Mouse (Mus musculus) limb, embryonic 14.5 days (tissue): ENCODE data around the gene Nceh1. TPM values are rescaled to one million over a fixed set of nuclear protein-coding genes. Genes with fewer than 3 reads are reported as not detected.

Source experiments
- ATAC-seq: fragments of 200-750 bp; cut with Nextera tagmentation; 2 replicates; pipeline ENCODE4 v1.8.0; 2017; ENCODE audit warnings: low read depth, moderate number of reproducible peaks, moderate TSS enrichment; ENCODE audit not compliant: low FRiP score
- DNase-seq: peaks from one replicate; pipeline ENCODE4 v3.0.0-alpha.2; 2015; ENCODE audit warnings: low spot score
- H3K27ac ChIP-seq: fragments of 300-500 bp; sonication (generic); replicated peaks from 2 replicates; pipeline ENCODE4 v1.5.1; 2014; ENCODE audit warnings: low read depth, mild to moderate bottlenecking, low read length, moderate library complexity, mixed read lengths
- H3K27me3 ChIP-seq: fragments of 300-500 bp; sonication (generic); 2 replicates; pipeline ENCODE4 v1.6.1; 2014; ENCODE audit warnings: low read length, mixed read lengths; ENCODE audit not compliant: control insufficient read depth, insufficient read depth
- H3K36me3 ChIP-seq: fragments of 300-500 bp; sonication (generic); 2 replicates; pipeline ENCODE4 v1.6.1; 2014; ENCODE audit warnings: mild to moderate bottlenecking, low read length, moderate library complexity, mixed read lengths; ENCODE audit not compliant: control insufficient read depth, insufficient read depth
- H3K4me1 ChIP-seq: fragments of 300-500 bp; sonication (generic); 2 replicates; pipeline ENCODE4 v1.6.1; 2014; ENCODE audit warnings: antibody characterized with exemption, low read length, mixed read lengths; ENCODE audit not compliant: control insufficient read depth, insufficient read depth
- H3K4me2 ChIP-seq: fragments of 300-500 bp; sonication (generic); replicated peaks from 2 replicates; pipeline ENCODE4 v1.6.1; 2014; ENCODE audit warnings: low read depth, mild to moderate bottlenecking, low read length, moderate library complexity; ENCODE audit not compliant: severe bottlenecking
- H3K4me3 ChIP-seq: fragments of 300-500 bp; sonication (generic); replicated peaks from 2 replicates; pipeline ENCODE4 v1.5.1; 2014; ENCODE audit warnings: low read length
- H3K9ac ChIP-seq: fragments of 300-500 bp; sonication (generic); 2 replicates; pipeline ENCODE4 v1.6.1; 2014; ENCODE audit warnings: mild to moderate bottlenecking, low read depth, low read length, moderate library complexity; ENCODE audit not compliant: severe bottlenecking
- H3K9me3 ChIP-seq: fragments of 300-500 bp; sonication (generic); 2 replicates; pipeline ENCODE4 v1.6.1; 2016; ENCODE audit warnings: low read length; ENCODE audit not compliant: control insufficient read depth
- POLR2A ChIP-seq: fragments of 200-500 bp; IDR thresholded peaks from 2 replicates; pipeline ENCODE4 v1.8.0; 2012; ENCODE audit warnings: inconsistent platforms, mild to moderate bottlenecking, moderate library complexity, borderline replicate concordance; ENCODE audit not compliant: insufficient read depth, insufficient read length; ENCODE audit errors: extremely low read depth
- WGBS: fragments of 180-500 bp; shearing (Covaris S2); extraction: QIAGEN DNeasy Blood & Tissue Kit; methylation state at CpG from one replicate; pipeline ENCODE4 v1.1.7; 2014; 5-methylcytosine and 5-hydroxymethylcytosine counted together
- polyA plus RNA-seq, 2 experiments: library from polyadenylated mRNA; depleted of rRNA in 1 of 2; stranded (reverse) in 1 of 2; unstranded in 1 of 2; fragments of >200 nt; fragmentation: Nextera tagmentation in 1 of 2; extraction: Ambion mirVana in 1 of 2; gene quantifications; 2 replicates each; pipeline versions ENCODE4 v1.2.1 to v1.2.3; 2012 to 2014

Nceh1 gene
- polyA plus RNA-seq, 2 experiments = 1.4 to 2.8 TPM

DNA sequence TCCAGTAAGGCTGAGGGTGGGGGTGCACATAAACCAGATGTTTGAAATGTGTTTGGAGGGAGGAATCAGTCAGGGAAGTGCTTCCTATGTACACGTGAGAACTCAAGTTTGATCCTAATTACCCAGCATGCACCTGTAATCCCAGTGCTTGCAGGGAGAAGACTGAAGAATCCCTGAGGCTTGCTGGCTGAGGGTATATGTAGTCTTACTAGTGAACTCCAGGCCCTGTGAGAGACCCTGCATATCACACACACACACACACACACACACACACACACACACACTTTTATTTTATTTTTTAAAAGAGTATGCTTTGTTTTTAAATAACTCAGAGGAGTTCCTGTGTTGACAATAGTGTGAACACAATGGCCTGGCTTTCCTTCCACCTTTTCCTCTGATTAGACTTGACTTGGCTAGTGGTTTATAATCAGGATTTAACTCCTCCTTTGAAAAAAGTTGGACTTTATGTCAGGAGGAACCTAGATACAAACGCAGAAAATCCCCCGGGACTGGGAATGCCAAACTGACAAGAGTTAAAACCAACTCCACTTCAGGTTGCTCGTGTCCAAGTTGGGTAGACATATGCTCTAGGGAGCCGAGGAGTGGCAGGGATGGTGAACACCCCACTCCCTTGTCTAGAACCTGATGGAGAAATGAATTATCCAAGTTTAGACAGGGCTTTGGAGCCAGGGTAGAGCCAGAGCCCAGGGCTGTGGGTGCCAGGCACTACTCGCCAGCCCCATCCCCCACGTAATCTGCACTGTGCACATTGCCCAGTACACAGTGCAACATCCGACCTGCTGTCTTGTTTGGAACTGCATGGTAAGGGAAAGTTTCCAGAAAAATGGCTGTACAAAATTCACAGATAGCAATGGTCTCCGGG, 138.1 kb downstream of the Nceh1 start:
- no peak for DNase-seq
- no peak overlapping the region for H3K4me2 ChIP-seq
- H3K36me3 ChIP-seq = no peaks in the 10 kb centered on the region
- no peak overlapping the region for H3K9ac ChIP-seq
- H3K27me3 ChIP-seq = no peaks in the 10 kb centered on the region
- H3K4me3 ChIP-seq = no peak overlapping the region
- peaks cover 14% of the 10 kb centered on the region; the same call in 1 of the 2 replicates for H3K4me1 ChIP-seq
- no peak for ATAC-seq
- WGBS = 77% methylated on average over 9 of the region's 9 CpGs
- TF ChIP-seq POLR2A = no peak
- H3K9me3 ChIP-seq = no peaks in the 10 kb centered on the region
- H3K27ac ChIP-seq = no peak overlapping the region

DNA sequence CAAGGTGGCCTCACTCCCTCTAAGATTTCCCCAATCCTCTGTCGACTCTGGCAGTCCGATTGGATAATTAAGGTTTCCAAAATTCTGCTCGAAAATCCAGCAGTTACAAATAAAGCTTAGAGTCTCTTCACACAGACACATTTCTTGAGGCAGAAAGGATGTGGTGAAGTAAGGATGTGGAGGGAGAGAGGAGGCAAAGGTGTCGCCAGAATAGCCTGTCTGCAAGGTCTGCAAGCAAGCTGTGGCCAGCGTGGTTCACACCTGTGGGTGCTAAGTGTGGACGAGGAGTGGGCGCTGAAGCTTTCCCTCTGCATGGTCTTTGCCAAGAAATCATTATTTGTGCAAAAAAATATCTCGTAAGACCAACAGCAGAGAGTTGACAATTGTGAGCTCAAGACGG, 139.8 kb downstream of the Nceh1 start:
- Histone ChIP-seq H3K4me3 (no peak overlapping the region), H3K4me2 (no peak overlapping the region), H3K9me3 (no peaks in the 10 kb centered on the region), H3K27me3 (no peaks in the 10 kb centered on the region), H3K27ac (no peak overlapping the region), H3K4me1 (peaks cover 4% of the 10 kb centered on the region; the same call in 1 of the 2 replicates), H3K9ac (no peak overlapping the region), H3K36me3 (no peaks in the 10 kb centered on the region)
- TF ChIP-seq POLR2A = no peak
- DNase-seq (no peak), ATAC-seq (no peak)
- WGBS = 78% methylated on average over 9 of the region's 9 CpGs

DNA sequence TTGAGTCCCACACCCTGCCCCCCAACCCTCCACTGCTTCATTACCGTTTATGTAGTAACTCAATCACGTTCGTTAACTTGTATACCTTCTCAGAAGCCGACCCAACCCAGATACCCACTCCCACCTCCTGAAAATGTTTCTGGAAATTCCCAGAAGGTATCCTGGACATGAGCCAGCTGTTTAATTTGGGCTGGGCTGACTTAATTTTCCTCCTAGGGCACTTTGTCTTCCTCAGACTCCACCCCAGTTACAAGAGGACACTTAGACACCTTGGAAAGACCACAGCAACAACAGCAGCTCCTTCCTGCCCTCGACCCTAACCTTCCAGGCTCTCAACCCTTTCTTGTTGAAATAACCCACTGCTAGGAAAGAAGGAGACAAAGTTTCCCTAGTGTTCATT, 140.8 kb downstream of the Nceh1 start:
- H3K4me1 ChIP-seq = peaks cover 4% of the 10 kb centered on the region; the same call in 1 of the 2 replicates
- DNase-seq = no peak
- no peaks in the 10 kb centered on the region for H3K36me3 ChIP-seq
- 26% methylated on average over 5 of the region's 5 CpGs for WGBS
- no peak overlapping the region for H3K9ac ChIP-seq
- TF ChIP-seq POLR2A = no peak
- no peak for ATAC-seq
- H3K4me3 ChIP-seq = no peak overlapping the region
- no peak overlapping the region for H3K4me2 ChIP-seq
- H3K27ac ChIP-seq = no peak overlapping the region
- H3K27me3 ChIP-seq = no peaks in the 10 kb centered on the region
- H3K9me3 ChIP-seq = no peaks in the 10 kb centered on the region

DNA sequence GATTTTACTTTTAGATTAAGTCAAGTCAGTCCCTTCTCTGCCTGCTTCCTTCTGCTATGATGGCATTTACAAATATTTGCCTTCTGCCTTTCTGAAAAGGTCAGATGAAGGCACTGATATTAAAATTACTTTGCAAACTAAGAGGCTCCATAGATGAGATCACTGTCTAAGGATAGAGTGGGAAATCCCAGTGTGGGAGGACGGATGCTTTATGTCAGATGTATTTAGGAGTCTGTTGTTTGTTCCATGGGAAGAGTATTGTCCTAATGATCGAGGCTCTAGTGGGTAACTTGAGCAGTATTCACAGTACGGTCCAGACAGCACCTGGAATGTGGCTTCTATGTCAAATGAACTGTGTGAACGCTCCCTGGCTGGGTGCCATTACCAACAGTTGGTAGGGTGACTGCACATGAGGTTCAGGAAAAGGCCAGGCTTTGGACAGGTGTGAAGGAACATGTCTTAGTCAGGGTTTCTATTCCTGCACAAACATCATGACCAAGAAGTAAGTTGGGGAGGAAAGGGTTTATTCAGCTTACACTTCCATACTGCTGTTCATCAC, 143.9 kb downstream of the Nceh1 start:
- H3K9me3 ChIP-seq = no peaks in the 10 kb centered on the region
- WGBS = 64% methylated on average over 4 of the region's 4 CpGs
- H3K27me3 ChIP-seq = no peaks in the 10 kb centered on the region
- no peak overlapping the region for H3K27ac ChIP-seq
- peaks cover 4% of the 10 kb centered on the region; the same call in 1 of the 2 replicates for H3K4me1 ChIP-seq
- H3K9ac ChIP-seq = no peak overlapping the region
- H3K4me2 ChIP-seq = no peak overlapping the region
- H3K36me3 ChIP-seq = no peaks in the 10 kb centered on the region
- no peak for TF ChIP-seq POLR2A
- ATAC-seq (no peak), DNase-seq (peak; percentile 18)
- H3K4me3 ChIP-seq = no peak overlapping the region

DNA sequence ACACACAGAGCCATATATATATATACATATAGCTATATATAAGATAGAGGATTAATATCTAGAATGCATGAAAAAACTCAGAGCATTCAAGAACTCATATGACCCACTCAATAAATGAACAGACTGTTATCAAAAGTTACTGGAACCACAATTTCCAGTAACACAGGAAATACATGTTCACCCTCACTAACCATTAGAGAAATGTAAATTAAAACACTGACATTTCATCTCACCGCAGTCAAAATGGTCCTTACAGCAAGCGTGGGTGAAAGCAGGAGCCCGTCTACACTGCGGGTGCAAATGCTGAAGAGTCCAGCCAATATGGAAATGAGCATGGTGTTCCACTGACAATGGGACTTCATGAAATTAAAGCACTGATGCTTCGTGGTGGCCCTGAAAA, 147.9 kb downstream of the Nceh1 start:
- Histone ChIP-seq H3K27ac (no peak overlapping the region), H3K4me1 (no peaks in the 10 kb centered on the region), H3K9me3 (no peaks in the 10 kb centered on the region), H3K27me3 (no peaks in the 10 kb centered on the region), H3K4me3 (no peak overlapping the region), H3K4me2 (no peak overlapping the region), H3K36me3 (no peaks in the 10 kb centered on the region), H3K9ac (no peak overlapping the region)
- WGBS = 91% methylated on average over 5 of the region's 5 CpGs
- TF ChIP-seq POLR2A = no peak
- ATAC-seq = no peak
- no peak for DNase-seq

Other genes with a start within 250 kb of the Nceh1 start
- gene Ect2, start 29.1 kb upstream of the Nceh1 start, polyA plus RNA-seq (2012; rRNA removed) = 19.3 and 21.4 TPM in 2 replicates
- 33.8 and 40.6 TPM in 2 replicates for gene Ect2, start 29.1 kb upstream of the Nceh1 start, polyA plus RNA-seq (2014; fragmentation: Nextera tagmentation; extraction: Ambion mirVana)
- 0.14 and 0.20 TPM in 2 replicates for gene Tnfsf10, start 134.1 kb downstream of the Nceh1 start, polyA plus RNA-seq (2012; rRNA removed)
- 0.06 and 0.17 TPM in 2 replicates for gene Tnfsf10, start 134.1 kb downstream of the Nceh1 start, polyA plus RNA-seq (2014; fragmentation: Nextera tagmentation; extraction: Ambion mirVana)
- gene Ghsr, start 188.4 kb downstream of the Nceh1 start, polyA plus RNA-seq (2012; rRNA removed) = not detected in 2 replicates
- not detected in 2 replicates for gene Ghsr, start 188.4 kb downstream of the Nceh1 start, polyA plus RNA-seq (2014; fragmentation: Nextera tagmentation; extraction: Ambion mirVana)